Mouse (Mus musculus) C2C12 (cell line): ENCODE data around the gene Ctse.

Experiments used
- CEBPB ChIP-seq: IDR thresholded peaks from one replicate; pipeline ENCODE4 v1.6.1; 2011; ENCODE audit warnings: low read depth, mild to moderate bottlenecking, control low read depth, moderate library complexity
- CTCF ChIP-seq: IDR thresholded peaks from one replicate; pipeline ENCODE4 v1.5.1; 2011; ENCODE audit not compliant: control insufficient read depth, insufficient read depth, insufficient read length
- FOSL1 ChIP-seq: IDR thresholded peaks from one replicate; pipeline ENCODE4 v1.8.0; 2011; ENCODE audit warnings: mild to moderate bottlenecking, low read length; ENCODE audit not compliant: poor library complexity, insufficient read depth, severe bottlenecking
- MAX ChIP-seq: IDR thresholded peaks from one replicate; pipeline ENCODE4 v1.6.1; 2011; ENCODE audit warnings: mild to moderate bottlenecking, control low read depth
- MYOD1 ChIP-seq: IDR thresholded peaks from one replicate; pipeline ENCODE4 v1.6.1; 2011; ENCODE audit warnings: low read depth; ENCODE audit not compliant: control insufficient read depth, insufficient read length
- MYOG ChIP-seq: IDR thresholded peaks from one replicate; pipeline ENCODE4 v1.6.1; 2011; ENCODE audit not compliant: control insufficient read depth, insufficient read length; ENCODE audit errors: extremely low read depth
- USF1 ChIP-seq: IDR thresholded peaks from one replicate; pipeline ENCODE4 v1.6.1; 2011; ENCODE audit warnings: low read depth, mild to moderate bottlenecking, control low read depth, moderate library complexity

DNA sequence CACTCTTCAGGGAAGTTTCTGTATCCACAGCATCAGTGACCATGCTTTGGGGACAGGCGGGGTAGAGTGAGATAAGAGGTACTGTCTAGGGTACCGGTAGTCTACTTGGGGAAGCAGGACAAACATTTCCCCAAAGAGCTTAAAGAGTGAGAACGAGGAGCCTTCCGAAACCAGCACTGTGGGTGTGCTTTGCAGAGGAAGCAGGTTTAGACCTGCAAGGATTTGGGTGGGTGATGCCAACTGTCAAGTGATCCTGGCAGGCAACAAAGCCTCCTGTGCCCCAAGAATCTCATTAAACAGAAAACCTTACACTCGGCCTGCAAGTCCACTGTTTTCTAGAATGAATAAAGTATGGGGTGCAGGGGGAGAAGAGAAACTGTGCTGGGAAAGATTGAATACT, 51.8 kb downstream of the Ctse start:
- TF ChIP-seq CTCF (no peak), MAX (no peak), MYOD1 (no peak), USF1 (no peak), CEBPB (no peak), MYOG (no peak), FOSL1 (no peak)
